In genomic region chr9:108976483-108976882, GRCm38 (mm10) we compare ENCODE assay signal across 43 mouse cellular contexts. TPM values are rescaled to one million over a fixed set of nuclear protein-coding genes. Genes with fewer than 3 reads are reported as not detected.
"Had no signal": no experiment of that assay in that cellular context is flagged by ENCODE, and none has a peak within 500 bp of the region (broad histone marks: within the 10 kb centered on the region; RNA-seq: fewer than 3 reads in every experiment).

No protein-coding gene starts in this region.

- H3K4me2 ChIP-seq: limb, embryonic 12.5 days; limb, embryonic 13.5 days; limb, embryonic 15.5 days; liver, embryonic 11.5 days; liver, embryonic 12.5 days; liver, embryonic 13.5 days; liver, embryonic 15.5 days; lung, embryonic 14.5 days; lung, embryonic 15.5 days; midbrain, embryonic 12.5 days; midbrain, embryonic 13.5 days; midbrain, embryonic 15.5 days had no signal

- H3K4me3 ChIP-seq: left cerebral cortex, adult 2 months; limb, embryonic 10.5 days; limb, embryonic 12.5 days; limb, embryonic 13.5 days; limb, embryonic 15.5 days; liver, embryonic 12.5 days; liver, embryonic 13.5 days; liver, embryonic 15.5 days; lung, embryonic 15.5 days; megakaryocyte, embryonic 14.5 days; midbrain, embryonic 12.5 days; midbrain, embryonic 13.5 days; midbrain, embryonic 15.5 days; myocyte had no signal

- H3K27me3 ChIP-seq: limb, embryonic 12.5 days; limb, embryonic 13.5 days; limb, embryonic 15.5 days; liver, embryonic 13.5 days; lung, embryonic 15.5 days; midbrain, embryonic 12.5 days; midbrain, embryonic 13.5 days; midbrain, embryonic 15.5 days had no signal

- H3K9me3 ChIP-seq: limb, embryonic 10.5 days; limb, embryonic 12.5 days; limb, embryonic 13.5 days; limb, embryonic 15.5 days; liver, embryonic 12.5 days; liver, embryonic 13.5 days; liver, embryonic 15.5 days; lung, embryonic 15.5 days; megakaryocyte, embryonic 14.5 days; midbrain, embryonic 12.5 days; midbrain, embryonic 13.5 days; midbrain, embryonic 15.5 days had no signal

- H3K36me3 ChIP-seq: limb, embryonic 10.5 days; limb, embryonic 12.5 days; limb, embryonic 13.5 days; limb, embryonic 15.5 days; liver, embryonic 12.5 days; liver, embryonic 13.5 days; liver, embryonic 15.5 days; lung, embryonic 15.5 days; midbrain, embryonic 12.5 days; midbrain, embryonic 13.5 days; midbrain, embryonic 15.5 days had no signal

- DNase-seq: left cerebral cortex, postnatal 4 days; liver; liver, embryonic 13.5 days; liver, postnatal 0 days; lung, adult 18-20 months; lung, adult 2 months; lung, embryonic 14.5 days; lung, postnatal 10 days; lung, postnatal 14 days; lung, postnatal 36 days; lung, postnatal 4 days; midbrain, embryonic 14.5 days had no signal

- H3K4me1 ChIP-seq: limb, embryonic 10.5 days; limb, embryonic 12.5 days; limb, embryonic 13.5 days; limb, embryonic 15.5 days; liver, embryonic 12.5 days; liver, embryonic 13.5 days; liver, embryonic 15.5 days; lung, embryonic 15.5 days; megakaryocyte, embryonic 14.5 days; midbrain, embryonic 12.5 days; midbrain, embryonic 13.5 days; midbrain, embryonic 15.5 days had no signal

- H3K9ac ChIP-seq: limb, embryonic 12.5 days; limb, embryonic 13.5 days; limb, embryonic 15.5 days; liver, embryonic 12.5 days; liver, embryonic 13.5 days; liver, embryonic 14.5 days; liver, embryonic 15.5 days; liver, postnatal 0 days; lung, embryonic 14.5 days; lung, embryonic 15.5 days; midbrain, embryonic 12.5 days; midbrain, embryonic 13.5 days; midbrain, embryonic 15.5 days had no signal

- H3K27ac ChIP-seq: left cerebral cortex, adult 2 months; limb, embryonic 10.5 days; limb, embryonic 12.5 days; limb, embryonic 13.5 days; limb, embryonic 15.5 days; liver, embryonic 12.5 days; liver, embryonic 13.5 days; liver, embryonic 14.5 days; liver, embryonic 15.5 days; lung, embryonic 15.5 days; macrophage; midbrain, embryonic 12.5 days; midbrain, embryonic 13.5 days; midbrain, embryonic 15.5 days had no signal

- ATAC-seq: liver, embryonic 12.5 days; liver, postnatal 0 days; lung, postnatal 0 days; midbrain, embryonic 13.5 days; midbrain, embryonic 15.5 days; midbrain, embryonic 16.5 days had no signal

RNA-seq across cellular contexts. Expression of gene Ucn2, which starts 9.3 kb away (rescaled TPM):
- total RNA-seq: left cerebral cortex, adult 18-20 months; left cerebral cortex, postnatal 14 days; left cerebral cortex, postnatal 25 days; liver, adult 2 months; megakaryocyte progenitor cell, adult 5-6 weeks; megakaryocyte, adult 5-6 weeks; megakaryocyte-erythroid progenitor cell, adult 5-6 weeks; midbrain, postnatal 0 days; monocyte, adult 5-6 weeks had no signal
- polyA plus RNA-seq: limb, embryonic 10.5 days; limb, embryonic 11.5 days; limb, embryonic 12.5 days; liver, adult 2 months; liver, embryonic 11.5 days; liver, embryonic 12.5 days; liver, embryonic 13.5 days; liver, embryonic 16.5 days; liver, postnatal 0 days; lung, embryonic 14.5 days; lung, embryonic 15.5 days; lung, embryonic 16.5 days; lung, postnatal 0 days; macrophage; midbrain, embryonic 12.5 days; midbrain, embryonic 13.5 days; midbrain, embryonic 14.5 days; midbrain, embryonic 15.5 days; midbrain, embryonic 16.5 days; midbrain, postnatal 0 days; neural tube, embryonic 11.5 days had no signal
